Mouse (Mus musculus): ENCODE measurements at regions not wholly inside any gene's neighbourhood (a gene's known extent, or its start where the extent isn't known, plus 50 kb on each side); places are given as distances from the start of the nearest gene placed in this dataset.

DNA sequence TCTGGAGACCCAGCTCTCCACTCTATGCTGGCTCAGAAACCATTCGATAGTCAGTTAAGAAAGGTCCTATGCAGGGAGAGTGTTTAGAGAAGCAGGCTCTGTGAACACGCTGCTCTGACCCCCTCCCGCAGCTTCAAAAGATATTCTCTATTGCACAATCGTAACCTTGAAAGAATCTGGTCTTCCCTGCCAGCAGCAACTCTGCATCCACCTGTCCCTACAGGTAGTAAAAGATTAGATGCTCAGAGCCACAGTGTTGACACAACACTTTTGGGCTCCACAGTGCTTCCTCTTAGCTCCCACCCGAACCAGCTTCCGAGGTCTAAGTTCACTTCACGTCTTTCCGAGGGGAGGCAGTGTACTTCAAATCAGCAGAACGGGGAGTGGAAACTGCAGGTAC lies 118.9 kb upstream of the Klf14 start:
- H3K27me3 ChIP-seq, result peaks cover 6% of the 10 kb centered on the region; the same call in 1 of the 2 replicates
- peaks cover 67% of the 10 kb centered on the region for H3K4me1 ChIP-seq
- no peak for ATAC-seq (ENCODE audit: low FRiP score, low read depth)
- no peaks in the 10 kb centered on the region for H3K9me3 ChIP-seq
- H3K4me3 ChIP-seq, result no peak overlapping the region
- H3K9ac ChIP-seq, result no peak overlapping the region
- no peak overlapping the region for H3K4me2 ChIP-seq (replicated peaks)
- no peaks in the 10 kb centered on the region for H3K36me3 ChIP-seq
- no peak overlapping the region for H3K27ac ChIP-seq
- 63% methylated on average over 9 of the region's 9 CpGs for WGBS

- 69% methylated on average over 6 of the region's 6 CpGs for WGBS
- no peak overlapping the region for H3K4me3 ChIP-seq
- H3K27me3 ChIP-seq, result peaks cover 6% of the 10 kb centered on the region; the same call in 1 of the 2 replicates
- H3K9me3 ChIP-seq, result no peaks in the 10 kb centered on the region
- no peak overlapping the region for H3K27ac ChIP-seq
- no peak overlapping the region for H3K9ac ChIP-seq
- H3K36me3 ChIP-seq, result no peaks in the 10 kb centered on the region
- no peak overlapping the region for H3K4me2 ChIP-seq (replicated peaks)
- H3K4me1 ChIP-seq, result peaks cover 73% of the 10 kb centered on the region
- ATAC-seq (ENCODE audit: low FRiP score, low read depth), result no peak
Observed at GRCm38 (mm10) chr6:31078413-31078812, 119.5 kb upstream of the Klf14 start.

- no peak overlapping the region for H3K9ac ChIP-seq
- WGBS, result 52% methylated on average over 14 of the region's 14 CpGs
- no peak overlapping the region for H3K4me3 ChIP-seq
- no peaks in the 10 kb centered on the region for H3K9me3 ChIP-seq
- H3K4me2 ChIP-seq (replicated peaks), result no peak overlapping the region
- peaks cover 73% of the 10 kb centered on the region for H3K4me1 ChIP-seq
- H3K27me3 ChIP-seq, result peaks cover 6% of the 10 kb centered on the region; the same call in 1 of the 2 replicates
- no peaks in the 10 kb centered on the region for H3K36me3 ChIP-seq
- no peak for ATAC-seq (ENCODE audit: low FRiP score, low read depth)
- no peak overlapping the region for H3K27ac ChIP-seq
Observed at GRCm38 (mm10) chr6:31079586-31080259, 120.8 kb upstream of the Klf14 start.

DNA sequence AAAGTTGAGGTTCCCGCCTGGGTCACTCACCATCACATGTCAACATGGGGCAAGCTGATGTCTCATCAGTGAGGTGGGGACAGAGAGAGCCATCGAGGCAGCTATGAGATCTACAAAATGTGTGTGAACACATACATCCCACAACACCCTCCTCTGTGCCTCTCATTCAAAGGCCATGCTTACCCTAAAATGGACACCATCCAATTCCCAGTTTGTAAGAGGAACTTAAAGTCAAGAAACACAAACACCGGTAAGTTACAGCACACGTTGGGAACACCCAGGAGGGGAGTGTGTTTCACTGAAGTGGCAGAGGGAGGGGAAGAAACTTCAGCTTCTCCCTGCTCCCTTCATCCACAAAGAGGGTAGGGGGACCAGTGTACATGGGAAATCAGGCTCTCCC lies 121.4 kb upstream of the Klf14 start:
- peaks cover 6% of the 10 kb centered on the region; the same call in 1 of the 2 replicates for H3K27me3 ChIP-seq
- 75% methylated on average over 4 of the region's 4 CpGs for WGBS
- H3K9me3 ChIP-seq, result no peaks in the 10 kb centered on the region
- H3K27ac ChIP-seq, result no peak overlapping the region
- H3K4me2 ChIP-seq (replicated peaks), result no peak overlapping the region
- no peak overlapping the region for H3K9ac ChIP-seq
- no peak overlapping the region for H3K4me3 ChIP-seq
- peaks cover 67% of the 10 kb centered on the region for H3K4me1 ChIP-seq
- H3K36me3 ChIP-seq, result no peaks in the 10 kb centered on the region
- ATAC-seq (ENCODE audit: low FRiP score, low read depth), result no peak

DNA sequence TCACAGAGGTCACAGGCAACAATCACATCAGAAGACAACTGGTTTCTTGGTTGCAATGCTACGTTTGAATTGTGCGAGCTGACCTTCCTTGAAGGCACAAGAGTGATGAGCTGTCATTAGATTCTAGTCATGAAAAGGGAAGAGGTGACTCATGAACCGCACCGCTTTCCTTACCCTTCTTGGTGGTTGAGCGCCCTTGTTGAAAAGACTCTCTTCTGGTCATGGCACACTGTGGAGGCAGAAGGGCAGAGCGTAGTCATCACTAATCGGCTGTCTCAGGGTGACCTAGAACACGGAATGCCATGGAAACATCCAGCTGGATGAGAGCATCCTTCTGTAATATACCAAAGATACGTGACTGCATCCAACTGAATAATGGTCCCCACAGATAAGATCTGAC lies 121.8 kb upstream of the Klf14 start:
- Histone ChIP-seq H3K4me3 (no peak overlapping the region), H3K4me2 (replicated peaks) (no peak overlapping the region), H3K27ac (no peak overlapping the region), H3K27me3 (peaks cover 6% of the 10 kb centered on the region; the same call in 1 of the 2 replicates), H3K4me1 (peaks cover 63% of the 10 kb centered on the region), H3K9me3 (no peaks in the 10 kb centered on the region), H3K36me3 (no peaks in the 10 kb centered on the region), H3K9ac (no peak overlapping the region)
- no peak for ATAC-seq (ENCODE audit: low FRiP score, low read depth)
- 94% methylated on average over 9 of the region's 9 CpGs for WGBS

DNA sequence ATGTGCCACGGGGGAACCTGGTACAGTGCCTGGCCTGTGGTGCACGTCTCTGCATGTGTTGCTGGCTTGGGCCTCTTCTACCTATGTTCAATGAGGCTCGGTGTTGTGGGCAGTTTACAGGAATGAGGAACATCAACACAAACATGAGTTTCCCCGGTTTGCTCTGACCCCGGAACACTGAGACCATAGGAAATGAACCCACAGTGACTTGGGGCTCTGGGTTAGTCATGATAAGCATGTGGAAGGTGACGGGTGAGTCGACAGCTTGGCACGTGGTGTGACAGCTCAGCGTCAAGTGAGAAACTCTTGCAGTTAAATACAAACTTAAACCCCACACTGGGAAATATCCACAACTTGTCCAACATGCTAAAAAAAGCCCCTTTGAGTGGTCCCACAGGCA lies 122.4 kb upstream of the Klf14 start:
- no peak overlapping the region for H3K9ac ChIP-seq
- peaks cover 6% of the 10 kb centered on the region; the same call in 1 of the 2 replicates for H3K27me3 ChIP-seq
- no peaks in the 10 kb centered on the region for H3K9me3 ChIP-seq
- no peak overlapping the region for H3K4me3 ChIP-seq
- H3K4me1 ChIP-seq, result peaks cover 57% of the 10 kb centered on the region
- no peaks in the 10 kb centered on the region for H3K36me3 ChIP-seq
- no peak overlapping the region for H3K27ac ChIP-seq
- WGBS, result 79% methylated on average over 9 of the region's 9 CpGs
- H3K4me2 ChIP-seq (replicated peaks), result no peak overlapping the region
- ATAC-seq (ENCODE audit: low FRiP score, low read depth), result no peak

DNA sequence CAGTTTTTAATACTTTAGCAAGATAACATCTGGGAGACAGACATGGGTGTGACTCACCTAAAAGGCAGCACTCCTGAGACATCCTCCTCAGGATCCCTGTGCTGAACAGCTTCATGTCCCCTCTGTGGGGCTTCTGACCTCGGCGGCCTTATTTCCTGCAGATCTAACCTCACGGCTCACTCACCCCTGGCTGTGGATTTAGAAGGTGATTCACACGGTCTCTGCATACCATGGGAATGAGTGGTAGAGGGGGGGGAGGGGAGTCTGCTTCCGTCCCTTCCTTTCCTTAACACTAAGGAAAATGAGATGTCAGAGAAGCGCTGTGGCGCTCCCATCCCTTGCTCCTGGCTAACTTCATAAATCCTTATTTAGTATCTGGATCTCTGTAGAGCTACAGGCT lies 123.1 kb upstream of the Klf14 start:
- H3K27ac ChIP-seq, result no peak overlapping the region
- no peaks in the 10 kb centered on the region for H3K36me3 ChIP-seq
- peaks cover 50% of the 10 kb centered on the region for H3K4me1 ChIP-seq
- no peaks in the 10 kb centered on the region for H3K9me3 ChIP-seq
- no peak overlapping the region for H3K9ac ChIP-seq
- no peak overlapping the region for H3K4me2 ChIP-seq (replicated peaks)
- no peak overlapping the region for H3K4me3 ChIP-seq
- no peak for ATAC-seq (ENCODE audit: low FRiP score, low read depth)
- H3K27me3 ChIP-seq, result peaks cover 6% of the 10 kb centered on the region; the same call in 1 of the 2 replicates
- 55% methylated on average over 7 of the region's 7 CpGs for WGBS

GRCm38 (mm10) chr6:31082613-31083470 lies 124.0 kb upstream of the Klf14 start:
- Histone ChIP-seq H3K9me3 (no peaks in the 10 kb centered on the region), H3K27ac (no peak overlapping the region; the same call in 1 of the 2 replicates)

GRCm38 (mm10) chr6:31083701-31084100 lies 124.8 kb upstream of the Klf14 start:
- 32% methylated on average over 6 of the region's 6 CpGs for WGBS
- 0 out of 2 replicates have a peak, but pooled peaks have one; percentile 33 for ATAC-seq (ENCODE audit: low FRiP score, low read depth)
- H3K4me1 ChIP-seq, result peaks cover 54% of the 10 kb centered on the region

More at GRCm38 (mm10) chr6:31082613-31083470, 124.0 kb upstream of the Klf14 start:
- ATAC-seq (ENCODE audit: low FRiP score, low read depth), result no peak
- H3K4me3 ChIP-seq, result no peak overlapping the region
- H3K4me1 ChIP-seq, result peaks cover 48% of the 10 kb centered on the region
- no peak overlapping the region for H3K4me2 ChIP-seq (replicated peaks)
- H3K9ac ChIP-seq, result no peak overlapping the region
- H3K27me3 ChIP-seq, result peaks cover 6% of the 10 kb centered on the region; the same call in 1 of the 2 replicates
- WGBS, result 58% methylated on average over 10 of the region's 10 CpGs
- H3K36me3 ChIP-seq, result no peaks in the 10 kb centered on the region

GRCm38 (mm10) chr6:31085063-31085759 lies 126.3 kb upstream of the Klf14 start:
- no peak overlapping the region for H3K27ac ChIP-seq

More at GRCm38 (mm10) chr6:31083701-31084100, 124.8 kb upstream of the Klf14 start:
- H3K27me3 ChIP-seq, result peaks cover 6% of the 10 kb centered on the region; the same call in 1 of the 2 replicates
- H3K9ac ChIP-seq, result no peak overlapping the region
- H3K9me3 ChIP-seq, result no peaks in the 10 kb centered on the region
- no peaks in the 10 kb centered on the region for H3K36me3 ChIP-seq
- no peak overlapping the region for H3K4me3 ChIP-seq
- H3K4me2 ChIP-seq (replicated peaks), result no peak overlapping the region
- no peak overlapping the region for H3K27ac ChIP-seq

GRCm38 (mm10) chr6:31085760-31086108 lies 126.9 kb upstream of the Klf14 start:
- ATAC-seq (ENCODE audit: low FRiP score, low read depth), result no peak
- 76% methylated on average over 9 of the region's 9 CpGs for WGBS
- Histone ChIP-seq H3K4me1 (peaks cover 51% of the 10 kb centered on the region), H3K4me3 (no peak overlapping the region), H3K9ac (no peak overlapping the region), H3K27ac (no peak overlapping the region), H3K27me3 (0 out of 2 replicates have a peak, but pooled peaks cover 3% of the 10 kb centered on the region), H3K4me2 (replicated peaks) (no peak overlapping the region), H3K9me3 (no peaks in the 10 kb centered on the region), H3K36me3 (no peaks in the 10 kb centered on the region)

More at GRCm38 (mm10) chr6:31085063-31085759, 126.3 kb upstream of the Klf14 start:
- Histone ChIP-seq H3K9me3 (no peaks in the 10 kb centered on the region), H3K9ac (no peak overlapping the region), H3K4me3 (no peak overlapping the region), H3K4me1 (peaks cover 51% of the 10 kb centered on the region), H3K4me2 (replicated peaks) (no peak overlapping the region), H3K36me3 (no peaks in the 10 kb centered on the region), H3K27me3 (0 out of 2 replicates have a peak, but pooled peaks cover 3% of the 10 kb centered on the region)
- no peak for ATAC-seq (ENCODE audit: low FRiP score, low read depth)
- WGBS, result 89% methylated on average over 8 of the region's 8 CpGs

DNA sequence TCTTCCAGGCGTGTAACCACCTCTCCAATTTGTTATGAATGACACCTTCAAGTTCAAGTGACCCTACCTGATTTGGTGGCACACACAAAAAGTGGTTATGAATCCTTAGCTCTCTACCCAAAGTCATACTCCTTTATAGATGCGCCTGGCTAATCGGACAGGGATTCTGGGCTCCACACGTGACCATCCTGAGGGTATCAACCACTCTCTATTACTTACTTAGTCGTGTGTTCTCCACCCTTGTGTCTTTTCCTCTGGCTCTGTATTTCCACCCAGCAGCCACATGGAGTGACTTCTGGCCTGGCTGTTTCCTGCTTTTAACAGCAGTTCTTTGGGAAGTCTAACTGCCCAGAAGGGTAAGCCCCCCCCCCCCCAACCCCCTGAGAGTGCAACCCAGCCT lies 127.4 kb upstream of the Klf14 start:
- no peaks in the 10 kb centered on the region for H3K9me3 ChIP-seq
- H3K4me3 ChIP-seq, result no peak overlapping the region
- H3K27me3 ChIP-seq, result 0 out of 2 replicates have a peak, but pooled peaks cover 3% of the 10 kb centered on the region
- no peaks in the 10 kb centered on the region for H3K36me3 ChIP-seq
- no peak overlapping the region for H3K9ac ChIP-seq
- H3K4me2 ChIP-seq (replicated peaks), result no peak overlapping the region
- no peak for ATAC-seq (ENCODE audit: low FRiP score, low read depth)
- 83% methylated on average over 5 of the region's 5 CpGs for WGBS
- H3K27ac ChIP-seq, result no peak overlapping the region
- H3K4me1 ChIP-seq, result peaks cover 51% of the 10 kb centered on the region

Data from limb, embryonic 13.5 days (tissue).